Mouse (Mus musculus): ENCODE data around the gene Sys1. TPM values are rescaled to one million over a fixed set of nuclear protein-coding genes. Genes with fewer than 3 reads are reported as not detected.

Sys1 gene
- total RNA-seq, 2 experiments from 2014 or later: 21.2 to 21.9 TPM

- intact Hi-C loops (cut with DNase I): no loop called here
- DNase-seq: no peak
Observed at GRCm38 (mm10) chr2:164487115-164487527, 30.4 kb downstream of the Sys1 start.

- DNase-seq: no peak
- intact Hi-C loops (cut with DNase I): no loop called here
Observed at GRCm38 (mm10) chr2:164487812-164488211, 31.0 kb downstream of the Sys1 start.

- no peak for DNase-seq
- intact Hi-C loops (cut with DNase I): no loop called here
Observed at GRCm38 (mm10) chr2:164494126-164494525, 37.4 kb downstream of the Sys1 start.

GRCm38 (mm10) chr2:164496331-164496730, 39.6 kb downstream of the Sys1 start:
- intact Hi-C loops (cut with DNase I): no loop called here

GRCm38 (mm10) chr2:164496847-164497690, 40.3 kb downstream of the Sys1 start, which contains the start of gene Pigt:
Gene Pigt, plus strand, starts transcription at chr2:164497520.
- peak; percentile 87 to 90 for DNase-seq
- intact Hi-C loops (cut with DNase I): no loop called here

More at GRCm38 (mm10) chr2:164496331-164496730, 39.6 kb downstream of the Sys1 start:
- DNase-seq: no peak

DNA sequence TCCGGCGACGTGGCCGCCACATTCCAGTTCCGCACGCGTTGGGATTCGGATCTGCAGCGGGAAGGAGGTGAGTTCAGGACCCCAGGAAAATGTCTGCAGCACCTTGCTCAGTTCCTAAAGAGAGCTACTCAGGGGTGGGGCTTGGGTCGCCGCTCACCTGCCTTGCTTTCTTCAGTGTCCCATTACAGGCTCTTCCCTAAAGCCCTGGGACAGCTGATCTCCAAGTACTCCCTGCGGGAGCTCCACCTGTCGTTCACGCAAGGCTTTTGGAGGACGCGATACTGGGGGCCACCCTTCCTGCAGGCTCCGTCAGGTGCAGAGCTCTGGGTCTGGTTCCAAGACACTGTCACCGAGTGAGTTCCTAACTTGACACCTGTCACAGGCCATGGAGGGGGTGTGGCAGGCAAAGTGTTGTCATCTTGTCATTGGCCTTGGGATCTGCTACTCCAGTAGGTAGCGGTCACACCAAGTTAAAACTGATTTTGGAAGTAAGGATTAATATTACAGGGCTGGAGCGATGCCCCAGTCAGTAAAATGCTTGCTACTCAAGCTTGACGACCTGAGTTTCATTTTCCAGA, 41.0 kb downstream of the Sys1 start:
- intact Hi-C loops (cut with DNase I): no loop called here
- no peak for DNase-seq

GRCm38 (mm10) chr2:164499317-164499716, 42.6 kb downstream of the Sys1 start:
- intact Hi-C loops (cut with DNase I): no loop called here
- no peak for DNase-seq

DNA sequence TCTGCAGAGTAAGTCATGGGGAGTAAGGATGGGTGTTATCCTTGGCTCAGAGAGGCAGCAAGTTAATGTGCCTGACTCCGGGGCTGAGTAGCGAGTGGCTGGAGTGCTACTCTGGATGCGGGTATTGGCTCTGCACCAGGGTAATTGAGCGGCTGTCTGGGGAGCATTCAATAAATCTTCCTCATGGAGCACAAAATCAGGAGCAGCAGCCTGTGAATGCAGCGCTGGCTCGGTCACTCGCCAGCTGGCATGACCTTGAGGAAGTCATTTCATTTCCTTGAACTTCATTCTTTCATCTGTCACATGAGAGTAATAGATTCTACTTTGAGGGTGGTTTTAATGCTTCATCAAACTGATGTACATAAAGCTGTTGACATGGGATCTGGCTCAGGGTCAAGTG, 43.7 kb downstream of the Sys1 start:
- intact Hi-C loops (cut with DNase I): no loop called here
- no peak for DNase-seq

DNA sequence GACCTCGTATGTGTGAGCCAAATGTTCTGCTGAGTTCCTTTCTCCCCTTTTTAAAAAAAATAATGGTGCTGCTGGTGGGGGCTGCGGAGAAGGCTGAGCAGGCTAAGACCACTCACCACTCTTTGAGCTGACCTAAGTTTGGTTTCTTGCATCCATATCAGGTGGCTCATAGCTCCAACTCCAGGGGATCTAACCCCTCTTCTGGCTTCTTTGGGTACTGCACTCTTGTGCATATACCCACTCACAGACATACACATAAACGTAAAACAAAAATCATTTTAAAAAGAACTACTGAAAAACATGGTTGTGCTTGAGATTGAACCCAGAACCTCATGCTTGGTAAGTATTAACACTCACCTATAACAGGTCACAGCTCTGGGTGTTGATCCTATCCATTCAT, 48.2 kb downstream of the Sys1 start:
- no peak for DNase-seq
- intact Hi-C loops (cut with DNase I): no loop called here

DNA sequence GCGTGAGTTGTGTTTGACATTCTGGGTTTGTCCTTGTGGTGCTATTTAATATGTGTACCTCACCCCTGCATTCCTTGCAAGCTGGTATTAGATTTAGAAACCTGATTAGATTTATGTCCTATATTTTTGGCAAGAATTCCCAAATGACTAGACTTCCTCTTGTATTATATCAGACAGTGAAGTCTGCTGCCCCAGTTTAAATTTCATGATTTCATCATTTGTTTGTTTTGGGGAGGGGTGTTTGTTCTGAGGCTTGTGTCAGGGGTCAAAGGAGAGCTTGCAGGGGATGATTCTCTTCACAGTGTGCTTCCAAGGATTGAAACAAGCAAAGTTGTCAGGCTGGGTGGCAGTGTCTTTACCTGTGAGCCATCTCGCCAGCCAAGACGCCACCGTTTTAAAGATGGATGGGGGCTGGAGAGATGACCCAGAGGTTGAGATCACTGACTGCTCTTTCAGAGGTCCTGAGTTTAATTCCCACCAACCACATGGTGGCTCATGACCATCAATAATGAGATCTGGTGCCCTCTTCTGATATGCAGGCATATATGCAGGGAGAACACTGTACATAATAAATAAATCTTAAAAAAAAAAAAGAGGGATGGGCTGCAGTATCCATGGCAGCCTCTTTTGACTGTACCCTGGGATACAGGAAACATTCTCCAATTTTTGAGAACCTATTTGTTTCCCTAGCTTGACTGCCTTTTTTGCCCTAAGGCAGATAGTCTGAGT, 49.0 kb downstream of the Sys1 start:
- no peak for DNase-seq
- intact Hi-C loops (cut with DNase I): no loop called here

DNA sequence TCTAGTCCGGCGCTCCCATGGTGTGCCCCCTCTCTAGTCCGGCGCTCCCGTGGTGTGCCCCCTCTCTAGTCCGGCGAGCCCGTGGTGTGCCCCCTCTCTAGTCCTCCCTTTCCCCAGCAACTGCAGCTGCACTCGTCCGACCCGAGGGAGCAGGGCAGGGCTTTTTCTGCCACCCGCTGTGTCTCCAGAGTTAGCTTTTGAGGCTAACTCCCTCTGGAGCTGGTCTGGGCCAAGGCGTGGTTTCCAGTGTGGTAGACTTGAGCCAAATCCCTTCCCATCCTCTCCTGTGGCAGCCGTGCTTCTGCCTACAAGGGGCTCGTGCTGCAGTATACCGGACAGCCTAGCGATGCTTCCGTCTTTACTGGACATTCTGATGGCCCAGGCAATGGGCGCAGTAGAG, 51.0 kb downstream of the Sys1 start:
- intact Hi-C loops (cut with DNase I): no loop called here
- DNase-seq: no peak

GRCm38 (mm10) chr2:164510621-164511190, 53.9 kb downstream of the Sys1 start:
- intact Hi-C loops (cut with DNase I): no loop called here

GRCm38 (mm10) chr2:164512121-164512909, 55.6 kb downstream of the Sys1 start:
- intact Hi-C loops (cut with DNase I): no loop called here
- DNase-seq: no peak

More at GRCm38 (mm10) chr2:164510621-164511190, 53.9 kb downstream of the Sys1 start:
- DNase-seq: no peak

- intact Hi-C loops (cut with DNase I): no loop called here
- DNase-seq: peak; percentile 41 to 49
Observed at GRCm38 (mm10) chr2:164513389-164513788, 56.6 kb downstream of the Sys1 start.

DNA sequence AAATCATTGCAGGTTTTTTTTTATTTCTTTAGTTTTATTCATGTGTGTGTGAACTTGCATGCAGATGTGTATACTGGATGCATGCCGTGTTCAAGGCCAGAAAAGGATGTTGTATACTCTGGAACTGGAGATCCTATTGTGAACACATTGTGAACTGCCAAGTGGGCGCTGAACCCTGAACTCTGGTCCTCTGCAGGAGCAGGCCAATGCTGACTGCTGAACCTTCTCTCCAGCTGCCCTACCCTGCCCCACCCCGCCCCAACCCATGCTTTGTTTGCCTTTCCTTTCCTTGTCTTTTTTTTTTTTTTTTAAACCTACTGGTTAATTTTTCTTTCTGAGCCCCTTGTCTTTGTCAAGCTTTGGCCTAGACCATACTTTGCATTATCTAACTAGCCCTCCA, 58.2 kb downstream of the Sys1 start:
- no peak for DNase-seq
- intact Hi-C loops (cut with DNase I): no loop called here

DNA sequence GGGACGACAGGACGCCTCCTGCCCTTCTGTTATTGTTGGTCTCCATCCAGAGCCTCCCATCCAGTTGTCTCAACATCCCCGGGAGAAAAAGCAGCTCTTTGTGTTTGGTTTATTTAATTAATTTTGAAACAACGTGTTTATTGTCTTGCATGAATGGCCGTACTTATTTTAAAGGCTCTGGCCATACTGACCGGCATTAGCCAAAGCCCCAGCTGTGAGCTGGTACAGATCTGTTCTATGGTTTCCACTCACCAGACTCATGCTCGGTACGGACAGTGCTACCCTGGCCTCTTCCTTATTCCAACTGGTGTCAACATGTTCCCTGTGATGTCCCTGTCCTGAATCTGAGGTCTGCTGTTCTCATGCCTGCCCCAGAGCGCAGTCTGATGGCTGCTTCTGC, 59.1 kb downstream of the Sys1 start:
- DNase-seq: no peak
- intact Hi-C loops (cut with DNase I): no loop called here

DNA sequence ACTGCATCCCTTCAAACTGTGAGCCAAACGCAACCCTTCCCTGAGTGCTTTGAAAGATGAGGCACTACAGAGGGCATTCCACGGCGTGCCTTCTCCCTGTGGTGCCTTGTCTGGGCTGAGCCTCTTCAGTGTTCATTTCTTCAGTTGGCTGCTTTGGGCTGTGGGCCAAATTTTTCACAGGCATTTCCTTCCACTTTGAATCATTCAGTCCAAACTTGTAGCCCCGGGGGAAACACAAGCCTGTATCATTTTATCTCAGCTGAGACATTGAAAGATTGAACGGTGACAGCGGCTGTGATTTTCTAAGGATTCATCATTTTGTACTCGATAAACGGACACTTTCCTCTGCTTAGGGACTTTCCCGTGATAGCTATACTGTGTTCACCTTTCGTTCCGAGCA, 59.8 kb downstream of the Sys1 start:
- no peak for DNase-seq
- intact Hi-C loops (cut with DNase I): no loop called here

DNA sequence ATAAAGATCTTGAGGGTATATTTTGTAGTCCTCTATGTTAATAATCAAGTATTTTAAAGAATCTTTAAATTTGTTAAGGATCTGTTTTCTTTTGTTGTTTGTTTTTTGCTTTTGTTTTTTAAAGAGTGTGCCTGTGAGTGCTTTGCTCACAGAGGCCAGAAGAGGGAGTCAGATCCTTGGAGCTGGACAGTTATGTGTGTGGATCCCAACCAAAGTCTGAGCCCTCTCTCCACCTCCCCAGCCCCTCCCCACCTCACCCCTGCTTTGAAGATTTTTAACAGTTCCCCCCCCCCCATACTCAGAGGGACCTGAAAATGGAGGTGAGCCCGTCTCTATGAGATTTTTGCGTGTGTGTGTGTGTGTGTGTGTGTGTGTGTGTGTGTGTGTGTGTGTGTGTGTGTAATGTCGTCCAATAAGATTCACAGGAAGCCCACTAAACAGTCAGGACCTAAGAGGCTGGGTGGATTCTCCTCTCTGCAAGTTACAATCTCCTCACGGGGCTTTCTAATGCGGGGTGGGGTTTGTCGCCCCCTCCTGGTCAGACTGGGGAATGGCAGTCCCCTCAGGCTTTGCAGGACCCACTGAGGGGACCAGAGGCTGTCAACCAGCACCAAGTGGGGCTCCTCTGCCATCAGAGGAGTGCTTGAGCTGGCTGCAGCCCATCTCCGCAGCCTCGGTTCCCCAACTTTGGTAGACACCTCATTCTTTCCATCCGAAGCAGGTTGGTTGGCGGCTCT, 60.9 kb downstream of the Sys1 start:
- DNase-seq: peak; percentile 61 to 73
- intact Hi-C loops (cut with DNase I): loop anchor here (1.0 to 2.0 kb wide), 2 partner anchors 47 to 57 kb away; partner anchors contain the start of gene Gm20458

Data from heart, postnatal 14 days (tissue).